Mouse (Mus musculus): ENCODE data around the gene Lmcd1. TPM values are rescaled to one million over a fixed set of nuclear protein-coding genes. Genes with fewer than 3 reads are reported as not detected.

Lmcd1 gene
- polyA plus RNA-seq, 1 experiment = not detected

DNA sequence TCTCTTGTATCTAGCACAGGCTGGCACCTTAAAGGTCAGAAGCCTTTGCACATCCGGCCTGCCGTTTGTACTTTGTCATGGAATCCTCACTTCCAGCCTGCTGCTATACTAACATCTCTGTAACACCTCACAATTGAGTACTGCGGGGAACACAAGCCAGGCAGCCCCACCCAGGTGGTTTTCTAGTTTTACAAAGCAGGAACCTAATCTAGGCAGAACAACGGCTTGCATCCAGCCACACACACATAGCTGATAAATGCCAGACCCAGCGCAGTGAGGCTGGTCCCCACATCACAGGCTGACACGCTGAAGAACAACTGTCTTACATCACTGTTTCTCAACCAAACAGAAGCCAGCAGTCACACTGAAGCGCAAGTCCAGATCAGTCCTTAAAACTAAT lies 28.7 kb downstream of the Lmcd1 start:
- H3K36me3 ChIP-seq (ENCODE audit: control insufficient read depth) = no peaks in the 10 kb centered on the region
- H3K4me3 ChIP-seq (replicated peaks) = no peak overlapping the region
- TF ChIP-seq TAL1 (IDR thresholded peaks at IDR 0.05; ENCODE audit: low read length) (no peak), GATA1 (IDR thresholded peaks at IDR 0.05; ENCODE audit: low read length) (no peak)
- H3K9me3 ChIP-seq (ENCODE audit: control insufficient read depth, low read length) = no peaks in the 10 kb centered on the region
- H3K27me3 ChIP-seq (ENCODE audit: control insufficient read depth) = no peaks in the 10 kb centered on the region
- H3K4me1 ChIP-seq (ENCODE audit: control insufficient read depth) = peaks cover 9% of the 10 kb centered on the region

GRCm38 (mm10) chr6:112302814-112303383 lies 29.3 kb downstream of the Lmcd1 start:
- Histone ChIP-seq H3K4me1 (ENCODE audit: control insufficient read depth) (peaks cover 9% of the 10 kb centered on the region), H3K36me3 (ENCODE audit: control insufficient read depth) (no peaks in the 10 kb centered on the region), H3K9me3 (ENCODE audit: control insufficient read depth, low read length) (no peaks in the 10 kb centered on the region), H3K27me3 (ENCODE audit: control insufficient read depth) (no peaks in the 10 kb centered on the region), H3K4me3 (replicated peaks) (no peak overlapping the region)
- TF ChIP-seq GATA1 (IDR thresholded peaks at IDR 0.05; ENCODE audit: low read length) = no peak
- TF ChIP-seq TAL1 (IDR thresholded peaks at IDR 0.05; ENCODE audit: low read length) = no peak

GRCm38 (mm10) chr6:112304751-112305150 lies 31.2 kb downstream of the Lmcd1 start:
- H3K4me3 ChIP-seq (replicated peaks) = no peak overlapping the region
- no peak for TF ChIP-seq TAL1 (IDR thresholded peaks at IDR 0.05; ENCODE audit: low read length)
- no peak for TF ChIP-seq GATA1 (IDR thresholded peaks at IDR 0.05; ENCODE audit: low read length)
- no peaks in the 10 kb centered on the region for H3K36me3 ChIP-seq (ENCODE audit: control insufficient read depth)
- H3K27me3 ChIP-seq (ENCODE audit: control insufficient read depth) = no peaks in the 10 kb centered on the region
- H3K9me3 ChIP-seq (ENCODE audit: control insufficient read depth, low read length) = no peaks in the 10 kb centered on the region
- H3K4me1 ChIP-seq (ENCODE audit: control insufficient read depth) = peaks cover 9% of the 10 kb centered on the region

- TF ChIP-seq GATA1 (IDR thresholded peaks at IDR 0.05; ENCODE audit: low read length) (no peak), TAL1 (IDR thresholded peaks at IDR 0.05; ENCODE audit: low read length) (no peak)
- Histone ChIP-seq H3K9me3 (ENCODE audit: control insufficient read depth, low read length) (no peaks in the 10 kb centered on the region), H3K4me1 (ENCODE audit: control insufficient read depth) (no peaks in the 10 kb centered on the region), H3K4me3 (replicated peaks) (no peak overlapping the region), H3K27me3 (ENCODE audit: control insufficient read depth) (no peaks in the 10 kb centered on the region), H3K36me3 (ENCODE audit: control insufficient read depth) (no peaks in the 10 kb centered on the region)
These were observed 35.9 kb downstream of the Lmcd1 start for GRCm38 (mm10) chr6:112309330-112309938.

GRCm38 (mm10) chr6:112311385-112311784 lies 37.8 kb downstream of the Lmcd1 start:
- no peak for TF ChIP-seq TAL1 (IDR thresholded peaks at IDR 0.05; ENCODE audit: low read length)
- no peak for TF ChIP-seq GATA1 (IDR thresholded peaks at IDR 0.05; ENCODE audit: low read length)
- Histone ChIP-seq H3K36me3 (ENCODE audit: control insufficient read depth) (no peaks in the 10 kb centered on the region), H3K9me3 (ENCODE audit: control insufficient read depth, low read length) (0 out of 2 replicates have a peak, but pooled peaks cover 3% of the 10 kb centered on the region), H3K4me3 (replicated peaks) (no peak overlapping the region), H3K27me3 (ENCODE audit: control insufficient read depth) (no peaks in the 10 kb centered on the region), H3K4me1 (ENCODE audit: control insufficient read depth) (no peaks in the 10 kb centered on the region)

DNA sequence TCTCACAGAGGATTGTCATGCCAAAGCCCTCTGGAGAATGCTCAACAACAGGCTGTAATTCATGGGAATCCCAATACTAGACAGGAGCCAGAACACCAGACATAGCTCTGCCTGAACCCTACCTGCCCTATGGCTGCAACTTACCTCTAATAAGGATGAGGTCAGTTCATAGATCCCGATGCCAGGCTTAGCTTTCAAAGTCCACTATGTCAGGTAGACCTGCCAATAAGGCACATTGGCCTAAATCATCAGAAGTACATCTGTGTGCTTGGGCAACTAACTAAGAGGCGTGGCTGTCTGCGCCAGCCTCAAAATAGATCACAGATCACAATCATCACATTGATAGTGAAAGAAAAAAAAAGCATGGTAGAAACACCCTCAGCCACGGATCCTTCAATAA lies 45.9 kb downstream of the Lmcd1 start:
- Histone ChIP-seq H3K9me3 (ENCODE audit: control insufficient read depth, low read length) (0 out of 2 replicates have a peak, but pooled peaks cover 3% of the 10 kb centered on the region), H3K36me3 (ENCODE audit: control insufficient read depth) (no peaks in the 10 kb centered on the region), H3K27me3 (ENCODE audit: control insufficient read depth) (no peaks in the 10 kb centered on the region), H3K4me3 (replicated peaks) (no peak overlapping the region), H3K4me1 (ENCODE audit: control insufficient read depth) (no peaks in the 10 kb centered on the region)
- TF ChIP-seq GATA1 (IDR thresholded peaks at IDR 0.05; ENCODE audit: low read length) (no peak), TAL1 (IDR thresholded peaks at IDR 0.05; ENCODE audit: low read length) (no peak)

DNA sequence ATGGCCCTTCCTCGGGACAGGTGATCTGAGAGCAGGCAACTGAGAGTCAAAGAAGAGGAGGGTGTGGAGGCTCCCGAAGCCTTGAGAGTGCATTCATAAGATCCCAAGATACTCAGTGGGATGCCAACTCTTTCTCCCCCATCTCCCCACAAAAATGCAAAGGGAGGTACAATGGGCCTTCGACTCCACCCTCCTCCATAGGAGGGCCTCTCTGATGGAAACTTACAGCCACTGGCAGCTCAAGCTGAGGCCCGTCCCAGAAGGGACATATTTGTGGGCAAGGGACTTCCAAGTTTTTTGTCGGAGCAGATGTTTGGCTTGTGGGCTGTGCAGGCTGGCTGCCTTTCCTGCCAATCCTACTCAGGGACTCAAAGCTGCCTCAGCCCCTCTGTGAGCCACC lies 47.1 kb downstream of the Lmcd1 start:
- Histone ChIP-seq H3K27me3 (ENCODE audit: control insufficient read depth) (no peaks in the 10 kb centered on the region), H3K4me1 (ENCODE audit: control insufficient read depth) (no peaks in the 10 kb centered on the region), H3K4me3 (replicated peaks) (no peak overlapping the region), H3K36me3 (ENCODE audit: control insufficient read depth) (no peaks in the 10 kb centered on the region), H3K9me3 (ENCODE audit: control insufficient read depth, low read length) (no peaks in the 10 kb centered on the region)
- TF ChIP-seq GATA1 (IDR thresholded peaks at IDR 0.05; ENCODE audit: low read length) (no peak), TAL1 (IDR thresholded peaks at IDR 0.05; ENCODE audit: low read length) (no peak)

GRCm38 (mm10) chr6:112322916-112323315 lies 49.4 kb downstream of the Lmcd1 start:
- Histone ChIP-seq H3K4me3 (replicated peaks) (no peak overlapping the region), H3K9me3 (ENCODE audit: control insufficient read depth, low read length) (no peaks in the 10 kb centered on the region), H3K27me3 (ENCODE audit: control insufficient read depth) (no peaks in the 10 kb centered on the region), H3K36me3 (ENCODE audit: control insufficient read depth) (no peaks in the 10 kb centered on the region), H3K4me1 (ENCODE audit: control insufficient read depth) (no peaks in the 10 kb centered on the region)
- TF ChIP-seq TAL1 (IDR thresholded peaks at IDR 0.05; ENCODE audit: low read length) (no peak), GATA1 (IDR thresholded peaks at IDR 0.05; ENCODE audit: low read length) (no peak)

- H3K27me3 ChIP-seq (ENCODE audit: control insufficient read depth) = no peaks in the 10 kb centered on the region
- TF ChIP-seq GATA1 (IDR thresholded peaks at IDR 0.05; ENCODE audit: low read length) = no peak
- no peak for TF ChIP-seq TAL1 (IDR thresholded peaks at IDR 0.05; ENCODE audit: low read length)
- H3K9me3 ChIP-seq (ENCODE audit: control insufficient read depth, low read length) = no peaks in the 10 kb centered on the region
- no peak overlapping the region for H3K4me3 ChIP-seq (replicated peaks)
- no peaks in the 10 kb centered on the region for H3K36me3 ChIP-seq (ENCODE audit: control insufficient read depth)
- H3K4me1 ChIP-seq (ENCODE audit: control insufficient read depth) = no peaks in the 10 kb centered on the region
These were observed 51.7 kb downstream of the Lmcd1 start for GRCm38 (mm10) chr6:112325213-112325612.

Measured in erythroblast, embryonic 14.5 days (primary cell).